Mouse (Mus musculus): ENCODE results near the gene Zfand2a.

Zfand2a gene

DNA sequence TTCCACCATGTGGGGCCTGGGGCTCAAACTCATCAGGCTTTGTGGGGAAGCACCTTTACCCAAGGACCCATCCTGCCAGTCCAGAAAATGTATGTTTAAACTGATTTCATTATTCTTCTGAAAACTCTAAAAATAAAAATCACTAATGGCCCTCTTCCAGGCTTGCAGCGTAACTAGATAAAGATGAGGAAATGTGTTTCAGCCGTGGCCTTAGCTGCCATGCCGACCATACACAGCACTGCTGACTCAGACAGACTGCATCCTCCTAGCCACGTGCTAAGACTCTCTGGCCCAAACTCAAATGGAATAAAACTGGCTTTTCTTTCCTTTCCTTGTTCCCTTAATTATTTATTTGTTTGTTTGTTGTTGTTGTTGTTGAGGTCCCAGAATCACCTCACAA is 19.5 kb downstream of the Zfand2a start:
- no peak for DNase-seq

DNA sequence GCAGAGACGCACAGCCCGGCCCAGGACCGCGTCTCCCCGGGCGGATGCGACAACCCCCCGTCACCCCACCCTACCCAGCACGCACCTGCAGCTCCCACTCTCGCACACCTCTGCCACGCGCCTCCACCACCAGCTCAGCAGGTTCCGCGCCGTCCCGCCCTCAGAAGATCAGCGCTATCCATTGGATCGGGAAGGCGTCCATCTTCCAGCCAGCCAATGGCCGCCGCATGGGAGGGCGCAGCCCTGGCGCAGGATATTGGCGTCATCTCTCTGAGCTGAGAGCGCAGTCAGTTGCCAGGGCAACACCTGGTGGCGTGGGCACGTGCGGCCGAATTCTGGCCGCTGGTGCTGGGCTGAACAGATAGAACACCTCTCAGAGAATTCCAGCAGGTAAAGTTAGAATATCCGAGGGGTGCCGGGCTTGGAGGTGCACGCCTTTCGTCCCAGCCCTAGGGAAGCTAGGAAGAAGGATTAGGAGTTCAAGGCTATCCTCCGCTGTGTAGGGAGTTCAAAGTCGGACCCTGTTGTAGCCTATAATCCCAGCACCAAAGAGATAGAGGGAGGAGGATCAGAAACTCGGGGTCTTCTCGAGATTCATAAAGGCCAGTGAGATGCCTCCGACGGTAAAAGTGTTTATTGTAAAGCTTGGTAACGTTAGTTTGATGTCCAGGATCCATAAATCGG is 23.8 kb downstream of the Zfand2a start, which contains the start of gene 3110082I17Rik:
Gene 3110082I17Rik, minus strand, starts transcription at position 144 of the 684 bp plus-strand sequence.
- DNase-seq = peak; percentile 98

DNA sequence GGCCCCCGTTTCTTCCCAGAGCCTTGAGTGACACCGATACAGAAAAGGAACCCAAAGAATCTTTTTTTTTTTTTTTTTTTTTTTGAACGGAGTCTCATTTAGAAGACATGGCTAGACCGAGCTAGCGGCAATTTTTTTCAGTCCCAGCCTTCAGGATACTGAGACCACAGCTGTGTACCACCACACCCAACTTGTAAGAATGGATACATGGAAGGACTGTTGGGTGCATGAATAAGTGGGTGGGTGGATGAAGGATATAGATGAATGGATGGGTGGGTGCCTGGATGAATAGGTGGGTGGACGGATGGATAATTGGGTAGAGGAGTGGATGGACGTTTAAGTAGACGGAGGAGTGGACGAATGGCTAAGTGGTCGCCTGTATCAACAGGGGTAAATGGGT is 24.4 kb downstream of the Zfand2a start:
- no peak for DNase-seq

DNA sequence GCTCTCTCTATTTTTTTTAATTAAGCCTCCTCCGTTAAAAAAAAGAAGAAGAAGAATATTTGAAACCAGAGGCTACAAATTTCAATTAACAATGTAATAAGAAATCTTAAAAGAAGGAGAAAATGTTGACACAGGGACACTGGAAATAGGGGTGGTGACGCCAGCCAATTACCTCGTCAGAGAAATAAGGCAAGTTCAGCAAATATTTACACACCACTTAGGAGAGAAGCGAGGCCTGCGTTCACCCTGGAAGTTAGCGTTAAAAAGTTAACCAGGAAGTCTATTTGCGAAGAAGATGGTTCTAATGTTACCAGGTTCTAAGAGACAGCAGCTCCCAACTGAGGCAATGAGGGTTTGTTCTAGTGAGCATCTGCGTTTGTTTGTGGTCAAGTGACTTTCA is 27.1 kb downstream of the Zfand2a start:
- no peak for DNase-seq

DNA sequence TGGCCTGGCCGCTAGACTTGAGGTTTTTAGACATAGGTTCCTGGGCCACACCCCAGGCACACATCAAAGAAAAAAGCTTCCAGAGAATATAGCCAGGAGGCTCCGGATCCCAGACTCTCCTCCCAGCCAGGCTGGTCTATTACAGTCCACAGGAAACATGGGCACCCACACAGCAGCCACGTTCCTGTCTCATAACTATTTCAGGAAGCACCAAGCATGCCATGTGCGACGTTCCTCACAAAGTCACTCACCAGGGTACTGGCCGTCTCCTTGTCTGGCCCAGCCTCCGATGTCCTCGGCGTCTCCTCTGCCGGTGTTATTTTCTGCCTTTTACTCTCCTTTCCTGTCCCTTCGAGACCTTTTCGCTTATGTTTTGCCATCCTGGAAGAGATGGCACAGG is 29.2 kb downstream of the Zfand2a start:
- DNase-seq = no peak

DNA sequence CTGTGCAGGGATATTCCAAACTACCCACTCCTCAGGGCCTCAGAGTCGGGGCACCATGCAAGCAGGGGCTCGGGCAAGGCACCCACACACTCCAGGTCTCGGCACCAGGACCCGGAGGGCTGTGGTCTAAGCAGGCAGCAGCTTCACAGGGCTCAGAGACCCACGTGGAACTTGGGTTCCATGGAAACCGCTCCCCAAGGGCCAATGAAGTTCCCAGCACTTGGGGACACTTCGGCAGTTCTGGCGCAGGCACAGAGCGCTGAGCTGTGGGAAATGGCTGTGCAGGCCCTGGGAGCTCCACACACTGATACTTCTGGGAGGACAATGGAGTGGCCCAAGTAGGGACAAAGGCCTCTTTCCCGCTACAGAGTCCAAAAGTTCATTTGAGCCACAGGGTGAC is 31.3 kb downstream of the Zfand2a start:
- DNase-seq = no peak

DNA sequence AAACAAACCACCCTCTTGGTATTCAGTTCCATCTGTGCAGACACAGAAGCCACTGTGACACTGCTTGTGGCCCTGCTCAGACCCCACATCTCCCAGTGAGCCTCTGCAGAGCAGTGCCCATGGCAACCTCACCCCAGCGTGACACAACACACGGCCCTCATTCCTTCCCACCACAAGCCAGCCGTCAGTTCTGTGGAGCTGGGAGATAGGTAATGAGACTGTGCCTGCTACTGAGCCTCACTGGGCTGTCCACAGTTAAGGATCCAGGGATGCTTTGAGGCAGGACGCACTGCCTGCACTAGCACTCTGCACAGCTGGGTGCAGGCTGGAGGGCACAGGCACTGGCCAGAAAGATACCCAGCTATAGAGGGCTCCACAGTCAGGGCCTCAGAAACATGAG is 34.4 kb downstream of the Zfand2a start:
- DNase-seq = peak; percentile 26

DNA sequence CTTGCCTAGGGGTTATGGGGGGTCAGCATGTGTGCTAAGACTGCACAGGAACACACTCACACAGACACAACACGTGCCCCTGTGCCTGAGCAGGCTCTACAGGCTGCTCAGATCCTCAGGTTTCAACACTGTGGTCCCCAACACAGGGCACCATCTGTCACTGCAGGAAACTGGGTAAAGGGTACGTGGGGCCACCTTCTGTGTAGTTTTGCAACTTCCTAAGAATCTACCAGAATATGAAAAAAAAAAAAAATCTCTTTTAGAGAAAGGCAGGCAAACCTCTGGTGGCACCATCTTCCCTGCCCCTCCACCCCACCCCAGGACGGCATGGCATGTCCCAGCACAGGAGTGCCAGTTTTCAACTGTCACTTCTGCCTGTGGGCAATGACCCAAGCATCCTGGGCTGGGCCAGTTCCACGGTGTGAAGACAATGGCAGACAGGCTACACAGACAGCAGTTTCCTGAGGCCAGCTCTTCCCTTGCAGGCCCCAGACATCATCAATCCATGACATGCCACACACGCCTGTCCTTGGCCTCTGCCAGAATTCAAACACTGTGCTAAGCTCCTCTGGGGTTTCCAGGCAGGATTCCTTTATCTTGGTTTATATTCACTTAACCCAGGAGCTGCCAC is 35.1 kb downstream of the Zfand2a start:
- DNase-seq = no peak

DNA sequence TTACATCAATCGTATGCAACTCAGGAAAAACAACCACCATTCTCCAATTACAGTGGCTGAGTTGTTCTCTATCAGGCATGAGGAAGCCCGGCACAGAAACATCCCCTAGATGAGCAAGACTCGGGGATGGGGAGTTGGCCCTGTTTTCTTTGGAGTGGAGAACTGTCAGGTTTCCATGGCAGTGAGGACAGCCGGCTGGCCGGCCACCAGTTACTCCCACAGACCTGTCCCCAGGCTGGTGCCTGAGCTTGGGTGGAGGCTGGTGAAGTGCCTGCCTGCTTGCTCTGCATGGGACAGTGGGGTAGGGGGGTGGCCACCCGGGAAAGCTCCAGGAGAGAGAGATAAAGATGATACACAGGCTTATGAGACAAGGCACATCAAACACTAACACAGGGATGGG is 36.3 kb downstream of the Zfand2a start:
- no peak for DNase-seq

DNA sequence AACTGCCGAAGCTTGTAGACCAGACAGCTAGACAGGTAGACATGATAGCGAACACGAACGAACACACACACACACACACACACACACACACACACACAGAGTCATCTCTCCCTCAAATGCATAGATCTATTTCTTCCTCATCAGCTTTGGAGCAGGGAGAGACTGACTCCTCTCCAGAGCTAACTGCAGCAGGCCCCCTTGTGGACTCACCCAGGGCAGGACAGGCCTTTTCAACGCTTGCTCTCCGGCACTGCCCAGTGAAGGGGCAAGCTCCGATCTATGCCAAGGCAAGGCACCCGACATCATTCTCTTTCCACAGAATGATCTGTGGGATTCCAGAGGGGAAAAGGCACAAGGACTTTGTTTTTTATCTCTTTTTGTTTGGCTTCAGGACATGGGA is 39.1 kb downstream of the Zfand2a start:
- DNase-seq = no peak

DNA sequence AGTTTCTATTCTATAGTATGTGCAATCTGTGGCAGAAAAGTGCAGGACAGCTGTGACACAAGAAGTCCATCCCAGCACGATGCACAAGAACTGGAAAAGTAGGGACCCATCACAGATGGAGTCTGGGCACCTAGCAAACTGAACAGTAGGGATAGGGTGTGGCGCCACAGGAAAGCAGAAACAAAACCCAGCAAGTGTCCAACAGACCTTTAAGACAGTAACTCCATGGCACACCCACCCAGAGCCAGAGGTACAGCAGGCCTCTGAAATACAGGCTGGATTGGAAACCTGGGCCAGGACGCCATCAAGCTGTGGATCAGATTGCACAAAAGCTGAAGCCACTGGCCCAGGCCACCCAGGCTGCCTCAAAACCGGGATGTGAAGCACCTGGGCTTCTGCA is 41.4 kb downstream of the Zfand2a start:
- no peak for DNase-seq

DNA sequence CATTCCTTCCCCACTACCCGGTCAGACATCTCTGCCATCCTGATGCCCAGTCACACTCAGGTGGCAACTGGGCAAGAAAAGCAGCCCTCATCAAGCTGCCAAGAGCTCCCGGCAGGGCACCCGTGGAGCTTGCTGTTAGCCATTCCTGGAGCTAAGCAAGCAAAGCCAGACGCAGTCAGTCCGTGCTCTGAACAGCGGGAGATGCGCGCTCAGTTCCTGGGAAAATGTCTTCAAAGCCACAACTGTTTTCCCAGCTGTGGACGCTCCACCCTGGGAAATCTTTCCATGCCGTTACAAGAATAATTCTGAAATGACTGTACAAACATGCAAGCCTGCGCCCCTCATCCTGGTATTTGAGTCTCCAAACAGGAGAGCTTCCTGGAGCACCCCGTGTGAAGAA is 41.9 kb downstream of the Zfand2a start:
- DNase-seq = peak; percentile 25

DNA sequence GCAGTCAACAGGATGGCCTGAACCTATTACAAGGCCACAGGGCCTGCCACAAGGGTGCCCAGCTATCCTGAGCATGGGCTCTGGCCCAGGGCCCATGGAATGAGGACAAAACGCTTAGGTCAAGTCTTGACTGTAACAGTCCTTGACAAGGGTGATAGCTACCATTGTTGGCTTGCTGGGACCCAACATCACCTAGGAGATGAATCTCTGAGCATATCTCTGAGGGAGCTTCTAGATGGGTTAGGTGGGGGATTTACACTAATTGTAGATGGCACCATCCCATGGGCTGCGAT is 42.7 kb downstream of the Zfand2a start:
- DNase-seq = no peak

DNA sequence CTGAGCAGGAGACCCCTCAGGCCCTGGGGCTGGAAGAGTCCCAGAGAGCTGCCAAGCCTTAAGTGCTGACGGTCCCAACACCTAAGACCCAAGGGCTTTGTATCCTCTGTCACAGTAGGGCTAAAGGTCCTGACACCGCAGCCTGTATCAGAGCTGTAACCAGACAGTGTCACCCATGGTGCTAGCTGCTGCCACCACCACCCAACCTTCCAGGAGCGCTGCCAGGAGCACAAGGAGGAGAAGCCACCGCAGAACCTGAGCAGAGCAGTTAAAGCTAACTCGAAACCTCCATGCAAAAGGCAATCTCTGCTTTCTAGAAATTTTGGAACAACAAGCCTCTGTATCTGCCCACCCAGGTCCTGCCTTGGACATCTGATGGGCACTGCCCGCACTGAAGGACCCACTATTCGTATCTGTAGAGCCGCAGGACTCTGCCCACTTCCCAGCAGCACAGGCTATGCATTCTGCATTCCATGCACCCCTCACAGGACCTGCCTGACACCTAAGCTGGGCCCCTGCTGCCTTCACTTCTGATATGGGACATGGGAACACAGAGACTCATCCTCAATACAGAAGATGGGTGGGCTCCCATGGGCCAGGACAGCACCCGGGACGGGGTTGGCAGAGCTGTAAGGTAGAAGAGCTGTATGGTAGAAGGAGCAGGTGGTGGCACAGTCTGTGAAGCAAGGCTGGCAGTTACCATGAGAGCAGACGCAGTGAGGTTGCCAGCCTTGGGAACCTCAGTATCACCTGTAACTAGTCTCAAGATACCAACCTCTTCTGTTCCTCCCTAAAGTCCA is 43.2 kb downstream of the Zfand2a start:
- no peak for DNase-seq

DNA sequence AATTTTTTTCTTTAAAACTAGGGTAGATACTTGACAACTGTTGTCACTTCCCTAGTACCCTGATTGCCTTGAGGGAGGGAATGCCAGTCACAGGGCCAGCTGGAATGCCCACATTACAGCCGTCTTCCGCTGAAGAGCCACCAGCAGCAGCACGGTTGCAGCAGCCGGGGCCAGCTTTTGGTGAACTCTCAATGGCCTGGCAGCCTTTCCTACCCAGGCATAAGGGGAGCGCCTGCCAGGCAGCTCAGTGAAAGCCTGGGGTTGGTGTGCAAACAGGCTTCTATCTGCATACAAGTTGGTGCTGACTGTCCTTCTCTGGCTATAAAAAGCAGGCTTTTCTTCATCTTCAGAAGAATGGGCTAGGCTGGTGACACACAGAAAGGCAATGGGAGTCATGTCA is 43.9 kb downstream of the Zfand2a start:
- no peak for DNase-seq

DNA sequence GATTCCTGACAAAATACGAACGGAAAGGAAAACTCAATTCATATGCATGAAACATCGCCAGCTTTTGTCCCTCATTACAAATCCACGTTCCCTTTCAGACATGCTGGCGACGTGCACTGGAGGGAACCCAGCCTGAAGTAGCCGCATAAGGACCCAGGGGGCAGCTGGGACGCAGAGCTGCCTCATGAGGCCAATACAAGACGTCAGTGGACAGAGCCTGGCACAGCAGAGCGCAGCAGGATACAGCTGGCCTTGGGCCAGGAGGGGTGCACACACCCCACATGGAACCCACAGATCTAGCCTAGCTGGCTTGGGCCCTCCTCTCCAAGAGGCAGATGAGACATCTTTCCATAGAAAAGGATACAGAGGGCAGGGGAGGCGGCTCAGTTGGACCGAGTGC is 45.9 kb downstream of the Zfand2a start:
- no peak for DNase-seq

DNA sequence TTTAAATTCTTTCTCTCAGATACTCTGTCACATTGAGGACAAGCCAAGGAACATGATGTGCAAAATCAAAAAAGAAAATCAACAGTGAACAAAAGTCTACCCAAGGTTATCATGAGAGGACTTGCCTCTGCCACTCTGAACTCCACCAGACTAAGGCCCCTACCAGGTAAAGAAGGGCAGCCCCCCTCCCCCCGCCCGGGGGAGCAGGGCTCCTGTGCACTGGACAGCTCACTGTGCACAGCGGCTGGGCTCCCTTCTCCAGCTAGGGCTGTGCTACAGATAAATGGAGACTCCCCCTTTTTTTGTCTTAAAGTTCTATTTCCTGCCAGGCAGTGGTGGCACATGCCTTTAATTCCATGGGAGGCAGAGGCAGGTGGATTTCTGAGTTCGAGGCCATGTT is 46.6 kb downstream of the Zfand2a start:
- DNase-seq = no peak

DNA sequence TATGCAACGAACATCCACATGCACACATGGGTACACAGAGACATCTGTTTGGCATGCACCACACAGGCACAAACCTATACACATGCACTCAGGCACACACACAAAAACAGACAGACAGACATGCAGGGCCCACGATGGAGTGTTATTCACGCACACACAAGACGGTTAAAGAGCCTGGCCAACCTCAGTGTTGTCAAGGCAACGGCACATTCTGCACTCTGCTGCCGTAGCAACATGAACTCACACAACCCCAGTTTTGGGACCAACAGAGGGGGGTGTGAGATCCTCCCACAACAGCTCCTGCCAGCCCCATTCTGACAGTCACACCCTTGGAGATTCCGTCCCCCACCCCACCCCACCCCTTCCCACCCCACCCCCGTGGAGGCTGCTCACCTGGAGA is 49.4 kb downstream of the Zfand2a start:
- DNase-seq = peak; percentile 58

DNA sequence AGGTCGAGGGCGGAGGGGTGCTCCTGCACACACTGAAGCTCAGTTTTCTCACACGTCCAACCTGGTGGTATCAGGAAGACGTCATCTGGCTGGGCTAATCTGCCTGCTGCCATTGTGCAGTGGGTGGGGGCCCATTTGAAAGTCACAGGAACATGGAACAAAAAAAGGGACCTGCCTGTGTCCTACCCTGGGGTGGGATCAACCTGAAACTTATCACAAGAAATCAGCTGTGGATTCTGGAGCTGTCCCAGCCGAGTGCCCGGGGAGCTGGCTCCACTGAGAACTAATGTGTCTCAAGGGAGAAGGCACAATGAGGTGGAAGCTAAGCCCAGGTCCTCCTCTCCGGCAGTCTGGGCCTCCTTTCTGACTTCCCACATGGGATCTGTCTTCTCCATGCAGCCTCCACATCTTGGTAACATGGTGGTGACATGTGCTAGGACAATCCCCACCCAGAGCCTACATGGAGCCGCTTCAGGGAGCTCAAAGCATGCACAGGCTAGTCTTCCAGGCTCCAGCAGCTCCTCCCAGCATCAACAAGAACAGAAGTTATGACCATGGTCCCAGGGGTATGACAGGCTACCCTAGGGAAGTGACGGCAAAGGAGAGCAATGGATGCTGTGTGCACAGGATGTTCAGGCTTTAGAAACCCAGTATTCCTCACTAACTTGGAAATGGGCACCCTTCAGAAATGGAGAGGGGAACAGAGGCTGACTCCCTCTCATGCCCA is 50.3 kb downstream of the Zfand2a start:
- no peak for DNase-seq

DNA sequence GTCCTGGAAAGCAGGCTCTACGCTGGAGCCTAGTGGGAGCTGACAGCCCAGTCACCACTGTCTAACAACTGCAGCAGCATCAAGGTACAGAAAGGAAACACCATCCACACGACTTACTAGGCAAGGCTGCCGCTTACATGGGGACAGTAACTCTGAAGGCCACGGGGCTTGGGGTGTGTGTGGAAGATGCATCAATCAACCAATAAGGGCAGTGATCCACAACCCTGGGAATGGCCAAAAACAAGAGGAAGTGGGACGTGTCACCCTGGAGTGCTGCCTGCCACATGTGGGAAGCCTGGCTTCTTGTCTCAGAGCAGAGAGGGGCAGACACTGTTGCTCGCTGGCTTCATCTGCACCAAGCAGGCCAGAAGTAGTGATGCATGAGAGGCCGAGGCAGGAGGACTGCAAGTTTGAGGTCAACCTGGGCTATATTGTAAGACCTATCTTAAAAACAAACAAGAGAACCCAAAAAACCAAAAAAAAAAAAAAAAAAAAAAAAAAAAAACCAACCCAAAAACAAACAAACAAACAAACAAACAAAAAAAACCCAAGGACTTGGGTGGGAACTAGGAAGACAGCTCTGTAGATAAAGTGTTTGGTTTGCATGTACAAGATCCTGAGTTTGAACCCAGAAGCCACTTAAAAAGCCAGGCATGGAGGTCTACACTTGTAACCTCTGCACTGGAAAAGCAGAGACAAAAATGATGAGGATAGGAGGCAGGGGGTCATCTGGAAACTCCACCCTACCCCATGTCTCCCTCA is 51.4 kb downstream of the Zfand2a start:
- DNase-seq = no peak

DNA sequence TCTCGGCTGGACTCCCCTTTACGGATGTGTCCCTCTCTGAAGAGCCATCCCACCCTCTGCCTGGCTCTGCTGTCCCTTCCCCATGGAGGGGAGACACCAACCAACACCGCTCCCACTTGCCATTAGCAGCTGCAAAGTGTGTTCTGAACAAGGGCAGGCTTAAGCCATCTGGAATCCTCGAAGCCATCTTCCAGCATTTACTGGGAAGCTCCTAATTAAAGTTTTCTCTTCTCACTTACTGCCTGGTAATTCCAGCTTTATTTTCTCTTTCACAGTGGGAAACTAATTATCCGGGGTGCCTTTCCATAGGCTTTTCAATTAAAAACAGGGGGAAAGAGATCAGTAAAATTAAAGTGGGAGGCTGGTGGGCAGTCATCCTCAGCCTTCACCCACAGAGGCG is 52.0 kb downstream of the Zfand2a start:
- DNase-seq = no peak

DNA sequence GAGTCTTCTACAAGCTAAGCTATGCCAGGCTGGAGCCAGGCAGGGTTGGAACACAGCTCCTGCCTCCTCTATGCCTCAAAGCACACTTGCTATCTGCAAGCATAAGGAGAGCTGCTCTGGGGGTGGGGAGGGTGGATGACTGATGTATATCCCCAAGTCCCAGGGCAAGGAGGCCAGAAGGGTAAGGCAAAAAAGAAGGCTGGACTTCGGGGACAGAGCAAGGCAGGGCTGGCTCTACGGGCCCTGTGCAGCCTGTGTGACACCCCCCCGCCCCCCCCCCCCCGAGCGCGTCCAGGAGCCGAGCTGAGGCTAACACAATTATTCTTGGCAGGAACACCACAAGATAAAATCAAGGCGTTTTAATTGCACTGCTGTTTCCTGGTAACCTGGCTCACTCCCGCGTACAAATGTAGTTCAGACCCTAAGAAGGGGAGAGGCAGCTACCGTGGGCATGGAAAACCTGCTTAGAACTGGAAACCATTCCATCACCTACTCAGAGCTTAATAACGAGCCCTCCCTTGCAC is 54.5 kb downstream of the Zfand2a start:
- DNase-seq = no peak

DNA sequence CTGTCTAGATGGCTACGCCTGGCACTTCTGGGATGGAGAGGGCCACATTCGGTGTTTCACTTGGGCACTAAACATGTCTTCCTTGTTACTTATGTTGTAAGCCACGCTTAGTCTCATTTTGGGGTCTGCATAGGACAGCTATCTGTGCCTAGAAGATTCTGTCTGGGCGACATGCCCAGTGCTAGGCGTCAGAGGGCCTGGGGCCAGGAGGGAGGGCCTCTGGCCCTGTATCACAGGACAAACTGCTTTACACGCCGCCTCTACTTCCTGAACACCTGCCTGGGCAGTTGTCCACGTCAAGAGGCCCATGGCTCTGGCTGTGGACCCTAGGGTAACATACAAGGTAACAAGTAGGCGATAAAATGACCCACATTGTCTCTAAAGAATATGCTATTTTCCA is 56.4 kb downstream of the Zfand2a start:
- DNase-seq = no peak
